Mouse (Mus musculus): Measurements from ENCODE around the gene Mapk8ip1.
A peak's percentile ranks its signal among the peaks of the same experiment; 100 is the strongest.
"Not testable (repeated sequence)": the region's sequence is repeated elsewhere in the genome, so short reads cannot be mapped to it uniquely, and the experiment has no call there.

Gene Mapk8ip1

GRCm38 (mm10) chr2:92424462-92425308 lies 23.6 kb upstream of the Mapk8ip1 start:
- peak; percentile 79 for DNase-seq

- peak; percentile 98 for DNase-seq
Observed at GRCm38 (mm10) chr2:92423702-92424461, 22.8 kb upstream of the Mapk8ip1 start.

GRCm38 (mm10) chr2:92423156-92423555 lies 22.1 kb upstream of the Mapk8ip1 start:
- DNase-seq, result no peak

GRCm38 (mm10) chr2:92422388-92423135 lies 21.5 kb upstream of the Mapk8ip1 start:
- peak; percentile 44 for DNase-seq

- no peak for DNase-seq
Observed at GRCm38 (mm10) chr2:92421723-92422387, 20.8 kb upstream of the Mapk8ip1 start.

- DNase-seq, result no peak
Observed at GRCm38 (mm10) chr2:92411705-92412104, 10.6 kb upstream of the Mapk8ip1 start.

- DNase-seq, result no peak
Observed at GRCm38 (mm10) chr2:92408309-92409045, 7.4 kb upstream of the Mapk8ip1 start.

GRCm38 (mm10) chr2:92405687-92406086 lies 4.6 kb upstream of the Mapk8ip1 start:
- no peak for DNase-seq

- no peak for DNase-seq
Observed at GRCm38 (mm10) chr2:92404737-92405136, 3.7 kb upstream of the Mapk8ip1 start.

- DNase-seq, result no peak
Observed at GRCm38 (mm10) chr2:92403776-92404319, 2.8 kb upstream of the Mapk8ip1 start.

- DNase-seq, result no peak
Observed at GRCm38 (mm10) chr2:92402591-92403326, 1.7 kb upstream of the Mapk8ip1 start.

- no peak for DNase-seq
Observed at GRCm38 (mm10) chr2:92400682-92401081, 381 bp downstream of the Mapk8ip1 start.

- DNase-seq, result not testable (repeated sequence)
Observed at GRCm38 (mm10) chr2:92399877-92400276, 1.2 kb downstream of the Mapk8ip1 start.

GRCm38 (mm10) chr2:92397436-92397835 lies 3.6 kb downstream of the Mapk8ip1 start:
- no peak for DNase-seq

- no peak for DNase-seq
Observed at GRCm38 (mm10) chr2:92395535-92395934, 5.5 kb downstream of the Mapk8ip1 start.

GRCm38 (mm10) chr2:92392318-92393264 lies 8.5 kb downstream of the Mapk8ip1 start:
- DNase-seq, result no peak

GRCm38 (mm10) chr2:92391703-92392317 lies 9.3 kb downstream of the Mapk8ip1 start:
- DNase-seq, result no peak

GRCm38 (mm10) chr2:92391116-92391515 lies 9.9 kb downstream of the Mapk8ip1 start:
- DNase-seq, result no peak
